Mouse (Mus musculus) midbrain, embryonic 13.5 days (tissue): ENCODE data around the gene Ctdnep1. TPM values are rescaled to one million over a fixed set of nuclear protein-coding genes. Genes with fewer than 3 reads are reported as not detected.

Experiments used
- ATAC-seq: fragments of 200-750 bp; cut with Nextera tagmentation; 2 replicates; pipeline ENCODE4 v1.8.0; 2017; ENCODE audit warnings: mild to moderate bottlenecking, moderate TSS enrichment, moderate library complexity
- H3K27ac ChIP-seq: fragments of 300-500 bp; sonication (generic); 2 replicates; pipeline ENCODE4 v1.5.1; 2015; ENCODE audit warnings: inconsistent platforms, mild to moderate bottlenecking, moderate library complexity
- H3K27me3 ChIP-seq: fragments of 300-500 bp; sonication (generic); 2 replicates; pipeline ENCODE4 v1.6.1; 2015; ENCODE audit warnings: mild to moderate bottlenecking, inconsistent platforms
- H3K36me3 ChIP-seq: fragments of 300-500 bp; sonication (generic); 2 replicates; pipeline ENCODE4 v1.6.1; 2015; ENCODE audit warnings: mild to moderate bottlenecking, inconsistent platforms
- H3K4me1 ChIP-seq: fragments of 300-500 bp; sonication (generic); replicated peaks from 2 replicates; pipeline ENCODE4 v1.6.1; 2015; ENCODE audit warnings: inconsistent platforms
- H3K4me2 ChIP-seq: fragments of 300-500 bp; sonication (generic); replicated peaks from 2 replicates; pipeline ENCODE4 v1.6.1; 2015; ENCODE audit warnings: moderate library complexity, mild to moderate bottlenecking, inconsistent platforms
- H3K4me3 ChIP-seq: fragments of 300-500 bp; sonication (generic); replicated peaks from 2 replicates; pipeline ENCODE4 v1.5.1; 2015; ENCODE audit warnings: mild to moderate bottlenecking, inconsistent platforms
- H3K9ac ChIP-seq: fragments of 300-500 bp; sonication (generic); replicated peaks from 2 replicates; pipeline ENCODE4 v1.6.1; 2015; ENCODE audit warnings: mild to moderate bottlenecking, inconsistent platforms
- H3K9me3 ChIP-seq: fragments of 300-500 bp; sonication (generic); 2 replicates; pipeline ENCODE4 v1.6.1; 2016; ENCODE audit warnings: mild to moderate bottlenecking, inconsistent platforms
- WGBS: fragments of 180-500 bp; shearing (Covaris S2); methylation state at CpG from one replicate; pipeline ENCODE4 v1.1.7; 2015; 5-methylcytosine and 5-hydroxymethylcytosine counted together
- polyA plus RNA-seq: library from polyadenylated mRNA; unstranded; fragments of >200 nt; fragmentation: Nextera tagmentation; extraction: Ambion mirVana; gene quantifications from 2 replicates; pipeline ENCODE4 v1.2.1, GENCODE M21; 2015

Gene Ctdnep1
- polyA plus RNA-seq, 1 experiment from 2014 or later: 22.9 TPM

GRCm38 (mm10) chr11:70026689-70027088 lies 45.7 kb downstream of the Ctdnep1 start:
- under 1% methylated on average over 19 of the region's 19 CpGs for WGBS
- Histone ChIP-seq H3K4me3 (peak overlapping the region; percentile 43), H3K36me3 (peaks cover 13% of the 10 kb centered on the region), H3K27me3 (no peaks in the 10 kb centered on the region), H3K4me1 (peaks cover 90% of the 10 kb centered on the region), H3K9me3 (no peaks in the 10 kb centered on the region), H3K27ac (peak overlapping the region; percentile 96), H3K9ac (peak overlapping the region; percentile 57), H3K4me2 (peak overlapping the region; percentile 74)
- no peak for ATAC-seq

GRCm38 (mm10) chr11:70027397-70027796 lies 46.4 kb downstream of the Ctdnep1 start:
- Histone ChIP-seq H3K4me2 (peak overlapping the region; percentile 74), H3K9ac (peak overlapping the region; percentile 57), H3K36me3 (peaks cover 20% of the 10 kb centered on the region), H3K9me3 (no peaks in the 10 kb centered on the region), H3K27ac (peak overlapping the region; percentile 96), H3K27me3 (no peaks in the 10 kb centered on the region), H3K4me3 (peak overlapping the region; percentile 43), H3K4me1 (peaks cover 85% of the 10 kb centered on the region)
- 27% methylated on average over 9 of the region's 9 CpGs for WGBS
- ATAC-seq: no peak

- Histone ChIP-seq H3K9ac (peak overlapping the region; percentile 61), H3K36me3 (peaks cover 31% of the 10 kb centered on the region), H3K27me3 (no peaks in the 10 kb centered on the region), H3K27ac (peak overlapping the region; percentile 96), H3K4me2 (peak overlapping the region; percentile 74), H3K4me3 (peak overlapping the region; percentile 43), H3K9me3 (no peaks in the 10 kb centered on the region), H3K4me1 (peaks cover 73% of the 10 kb centered on the region)
- ATAC-seq: peak; percentile 11
- WGBS: 17% methylated on average over 12 of the region's 12 CpGs
These were observed 47.6 kb downstream of the Ctdnep1 start for GRCm38 (mm10) chr11:70028401-70029129.

- Histone ChIP-seq H3K4me1 (peaks cover 67% of the 10 kb centered on the region), H3K9me3 (no peaks in the 10 kb centered on the region), H3K27me3 (no peaks in the 10 kb centered on the region), H3K36me3 (peaks cover 37% of the 10 kb centered on the region), H3K27ac (peak overlapping the region; percentile 96), H3K4me3 (peak overlapping the region; percentile 43), H3K4me2 (peak overlapping the region; percentile 74), H3K9ac (peak overlapping the region; percentile 67)
- peak; percentile 96 for ATAC-seq
- WGBS: 0% methylated on average over 20 of the region's 20 CpGs
These were observed 48.3 kb downstream of the Ctdnep1 start for GRCm38 (mm10) chr11:70029130-70029801.

- peaks cover 60% of the 10 kb centered on the region for H3K4me1 ChIP-seq
These were observed 49.0 kb downstream of the Ctdnep1 start for GRCm38 (mm10) chr11:70029829-70030550.

GRCm38 (mm10) chr11:70030651-70031320 lies 49.8 kb downstream of the Ctdnep1 start:
- ATAC-seq: no peak
- Histone ChIP-seq H3K4me3 (peak overlapping the region; percentile 43), H3K4me2 (peak overlapping the region; percentile 74), H3K27me3 (no peaks in the 10 kb centered on the region), H3K9ac (peak overlapping the region; percentile 67), H3K36me3 (peaks cover 45% of the 10 kb centered on the region), H3K27ac (peak overlapping the region; percentile 96), H3K4me1 (peaks cover 52% of the 10 kb centered on the region), H3K9me3 (no peaks in the 10 kb centered on the region)
- WGBS: 90% methylated on average over 28 of the region's 28 CpGs

More at GRCm38 (mm10) chr11:70029829-70030550, 49.0 kb downstream of the Ctdnep1 start:
- H3K27me3 ChIP-seq: no peaks in the 10 kb centered on the region
- H3K4me2 ChIP-seq: peak overlapping the region; percentile 74
- peaks cover 42% of the 10 kb centered on the region for H3K36me3 ChIP-seq
- H3K27ac ChIP-seq: peak overlapping the region; percentile 96
- no peaks in the 10 kb centered on the region for H3K9me3 ChIP-seq
- ATAC-seq: peak; percentile 49
- H3K9ac ChIP-seq: peak overlapping the region; percentile 67
- WGBS: 16% methylated on average over 11 of the region's 11 CpGs
- peak overlapping the region; percentile 43 for H3K4me3 ChIP-seq

- Histone ChIP-seq H3K4me1 (peaks cover 47% of the 10 kb centered on the region), H3K9me3 (no peaks in the 10 kb centered on the region), H3K9ac (no peak overlapping the region), H3K36me3 (peaks cover 45% of the 10 kb centered on the region), H3K27ac (no peak overlapping the region), H3K4me2 (no peak overlapping the region; the same call in 1 of the 2 replicates), H3K27me3 (no peaks in the 10 kb centered on the region), H3K4me3 (no peak overlapping the region)
- WGBS: 95% methylated on average over 11 of the region's 11 CpGs
- ATAC-seq: no peak
These were observed 50.3 kb downstream of the Ctdnep1 start for GRCm38 (mm10) chr11:70031321-70031670.

GRCm38 (mm10) chr11:70038174-70038573 lies 57.2 kb downstream of the Ctdnep1 start:
- Histone ChIP-seq H3K27ac (no peak overlapping the region), H3K27me3 (no peaks in the 10 kb centered on the region), H3K4me2 (no peak overlapping the region), H3K36me3 (peaks cover 76% of the 10 kb centered on the region), H3K4me3 (no peak overlapping the region), H3K4me1 (no peaks in the 10 kb centered on the region), H3K9ac (no peak overlapping the region), H3K9me3 (no peaks in the 10 kb centered on the region)
- WGBS: 85% methylated on average over 7 of the region's 7 CpGs
- no peak for ATAC-seq

GRCm38 (mm10) chr11:70039631-70040030 lies 58.7 kb downstream of the Ctdnep1 start:
- H3K4me3 ChIP-seq: no peak overlapping the region
- peaks cover 78% of the 10 kb centered on the region for H3K36me3 ChIP-seq
- ATAC-seq: no peak
- no peak overlapping the region for H3K27ac ChIP-seq
- 95% methylated on average over 10 of the region's 10 CpGs for WGBS
- H3K9me3 ChIP-seq: no peaks in the 10 kb centered on the region
- no peak overlapping the region for H3K4me2 ChIP-seq
- H3K4me1 ChIP-seq: 0 out of 2 replicates have a peak, but pooled peaks cover 6% of the 10 kb centered on the region
- H3K9ac ChIP-seq: no peak overlapping the region
- H3K27me3 ChIP-seq: no peaks in the 10 kb centered on the region

GRCm38 (mm10) chr11:70040184-70040583 lies 59.2 kb downstream of the Ctdnep1 start:
- peaks cover 78% of the 10 kb centered on the region for H3K36me3 ChIP-seq

More at GRCm38 (mm10) chr11:70040184-70040583, 59.2 kb downstream of the Ctdnep1 start:
- Histone ChIP-seq H3K9ac (no peak overlapping the region), H3K27me3 (no peaks in the 10 kb centered on the region), H3K4me1 (0 out of 2 replicates have a peak, but pooled peaks cover 6% of the 10 kb centered on the region), H3K9me3 (no peaks in the 10 kb centered on the region), H3K4me2 (no peak overlapping the region), H3K4me3 (no peak overlapping the region), H3K27ac (no peak overlapping the region)
- ATAC-seq: no peak
- WGBS: 90% methylated on average over 7 of the region's 7 CpGs
